Mouse (Mus musculus): ENCODE results near the gene Ctnna3.

Gene Ctnna3

GRCm38 (mm10) chr10:63908878-63909277 is 479.0 kb downstream of the Ctnna3 start:
- DNase-seq (ENCODE audit: low read depth, low spot score): no peak

DNA sequence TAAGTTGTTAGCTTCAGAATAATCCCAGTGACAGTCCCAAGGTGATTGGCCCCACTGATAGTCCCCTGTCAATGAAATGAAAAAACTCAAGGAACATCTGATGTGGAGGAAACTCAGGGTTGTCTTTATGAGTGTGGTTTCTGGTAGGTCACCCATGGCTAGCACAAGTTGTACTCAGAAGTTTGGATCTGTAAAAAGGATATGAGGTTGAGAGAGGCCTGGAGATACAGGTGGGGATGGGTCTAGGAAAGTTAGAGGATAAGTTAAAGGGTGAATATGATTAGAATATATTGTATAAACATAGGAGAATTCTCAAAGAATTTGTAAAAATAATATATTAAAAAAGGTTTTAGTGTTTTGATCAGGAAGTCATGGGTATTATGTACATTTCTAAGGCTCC is 497.4 kb downstream of the Ctnna3 start, which contains the start of gene Gm10118:
TSS of gene Gm10118 (minus strand) at position 101 of the 400 bp plus-strand sequence.
- no peak for DNase-seq (ENCODE audit: low read depth, low spot score)

- DNase-seq (ENCODE audit: low read depth, low spot score): no peak
Measured at GRCm38 (mm10) chr10:63933946-63934345, 504.0 kb downstream of the Ctnna3 start.

DNA sequence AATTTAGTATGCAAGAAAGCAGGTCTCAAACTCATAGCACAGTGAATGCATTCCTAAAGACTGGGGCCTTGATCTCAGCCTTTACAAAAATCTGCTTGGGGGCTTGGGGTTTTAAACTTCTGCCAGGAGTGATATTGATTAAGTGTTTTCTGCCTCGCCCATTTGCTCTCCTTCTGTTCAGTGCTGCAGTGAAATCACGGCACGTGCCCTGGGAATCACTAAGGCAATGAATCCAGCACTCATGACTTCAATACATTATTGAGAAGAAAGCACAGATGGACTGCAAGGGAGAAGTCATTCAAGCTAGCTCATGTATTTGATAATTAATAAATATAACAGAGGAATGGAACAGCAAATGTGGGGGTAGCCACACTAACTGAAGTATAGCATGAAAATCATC is 515.6 kb downstream of the Ctnna3 start:
- peak; percentile 44 for DNase-seq (ENCODE audit: low read depth, low spot score)

DNA sequence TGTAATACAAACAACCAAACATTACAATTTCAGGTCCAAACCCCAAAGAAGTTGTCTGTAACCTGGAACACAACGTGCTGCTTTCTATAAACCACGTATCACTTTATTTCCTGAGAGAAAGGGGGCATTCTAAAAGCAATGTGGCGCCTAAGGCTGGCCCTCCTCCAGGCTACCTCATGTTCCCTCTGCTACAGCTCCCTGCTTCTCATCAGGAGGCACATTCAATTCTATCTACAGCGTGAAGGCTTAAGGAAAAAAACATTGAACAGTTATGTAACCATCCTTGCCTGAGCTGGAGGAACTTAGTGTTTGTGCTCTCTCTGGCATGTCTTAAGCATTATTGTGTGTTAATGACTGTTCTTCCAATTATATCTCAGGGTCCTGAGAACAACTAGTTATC is 517.4 kb downstream of the Ctnna3 start:
- DNase-seq (ENCODE audit: low read depth, low spot score): no peak

- DNase-seq (ENCODE audit: low read depth, low spot score): no peak
Measured at GRCm38 (mm10) chr10:63950867-63951266, 521.0 kb downstream of the Ctnna3 start.

GRCm38 (mm10) chr10:63951481-63951880 is 521.6 kb downstream of the Ctnna3 start:
- no peak for DNase-seq (ENCODE audit: low read depth, low spot score)

DNA sequence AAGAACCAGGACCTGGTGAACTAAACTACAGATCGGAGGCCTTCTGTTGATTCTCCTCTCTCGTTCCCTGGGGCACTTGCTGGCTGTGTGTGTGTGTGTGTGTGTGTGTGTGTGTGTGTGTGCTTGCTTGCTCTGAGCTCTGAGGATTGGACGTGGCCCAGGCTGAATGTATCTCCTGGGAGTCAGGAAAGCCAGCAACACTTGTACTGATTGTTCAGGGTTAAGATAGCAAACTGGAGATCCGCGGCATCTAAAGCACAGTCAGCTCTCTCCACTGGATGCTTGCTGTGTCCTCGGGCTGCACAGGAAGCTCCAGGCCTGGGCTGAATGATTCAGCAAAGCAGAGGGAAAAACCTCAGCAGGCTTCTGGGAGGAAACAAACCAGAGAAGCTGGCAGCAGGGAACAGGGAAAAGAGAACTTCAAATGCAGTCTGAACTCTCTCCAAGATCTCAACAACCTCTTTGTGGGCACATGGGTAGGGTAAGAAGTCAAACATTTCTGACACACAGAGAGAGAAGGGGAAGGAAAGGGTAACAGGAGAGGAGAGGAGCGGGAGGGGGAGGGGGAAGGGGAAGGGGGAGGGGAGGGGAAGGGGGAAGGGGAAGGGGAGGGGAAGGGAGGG is 524.5 kb downstream of the Ctnna3 start:
- peak; percentile 20 for DNase-seq (ENCODE audit: low read depth, low spot score)

DNA sequence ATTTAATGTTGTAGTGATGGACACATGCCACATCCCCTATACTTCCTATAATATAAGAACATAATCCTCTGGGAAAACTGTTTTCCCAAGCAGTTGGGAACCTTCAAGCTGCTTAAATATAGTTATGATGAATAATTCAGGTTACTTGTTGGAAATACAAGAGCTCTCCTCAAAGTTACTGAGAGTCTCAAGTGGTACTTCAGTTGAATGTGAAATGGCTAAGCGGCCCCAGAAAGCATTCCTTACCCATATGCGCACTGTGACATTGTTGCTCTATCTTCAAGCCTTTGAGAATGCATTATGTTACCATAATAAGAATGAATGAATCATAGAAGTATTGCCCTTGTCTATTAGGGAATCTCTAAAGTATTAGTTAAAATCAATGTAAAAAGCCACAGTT is 542.4 kb downstream of the Ctnna3 start:
- DNase-seq (ENCODE audit: low read depth, low spot score): no peak

DNA sequence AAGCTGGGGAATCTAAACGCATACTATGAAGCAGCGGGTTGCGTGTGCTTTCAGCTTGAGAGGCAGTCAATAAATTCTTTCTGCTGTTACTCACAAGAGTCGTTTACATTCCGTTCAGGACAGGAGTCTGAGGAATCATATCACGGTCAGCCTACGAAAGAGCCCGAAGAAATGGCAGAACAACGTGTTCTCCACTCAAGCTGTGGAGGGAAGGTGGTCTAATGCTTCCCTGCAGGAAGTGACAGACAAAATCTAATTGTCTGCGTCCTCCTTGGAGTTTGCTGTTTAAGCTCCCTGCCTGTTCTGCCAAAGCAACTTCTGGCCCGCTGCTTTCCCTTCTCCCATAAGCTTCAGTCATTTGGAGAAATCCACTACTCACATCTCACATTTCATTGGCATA is 548.2 kb downstream of the Ctnna3 start:
- peak; percentile 4 for DNase-seq (ENCODE audit: low read depth, low spot score)

DNA sequence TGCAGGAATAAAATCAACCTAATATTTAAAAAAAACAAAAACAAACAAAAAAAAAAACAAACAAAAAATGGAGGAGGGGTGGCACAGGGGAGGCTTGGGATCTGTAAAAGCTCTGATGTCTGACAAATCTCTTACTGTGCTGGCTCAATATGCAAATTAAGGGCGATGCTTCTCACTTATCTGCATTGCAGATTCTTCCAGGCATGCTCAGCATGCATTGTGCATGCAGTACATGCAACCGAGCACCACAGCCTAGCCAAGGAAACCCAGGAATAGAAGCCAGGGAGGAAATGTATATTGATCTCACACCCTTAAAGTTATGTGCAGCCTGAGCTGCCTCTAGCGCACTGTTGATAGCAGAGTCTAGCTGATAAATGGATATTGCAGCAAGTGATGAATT is 548.6 kb downstream of the Ctnna3 start:
- DNase-seq (ENCODE audit: low read depth, low spot score): peak; percentile 11

DNA sequence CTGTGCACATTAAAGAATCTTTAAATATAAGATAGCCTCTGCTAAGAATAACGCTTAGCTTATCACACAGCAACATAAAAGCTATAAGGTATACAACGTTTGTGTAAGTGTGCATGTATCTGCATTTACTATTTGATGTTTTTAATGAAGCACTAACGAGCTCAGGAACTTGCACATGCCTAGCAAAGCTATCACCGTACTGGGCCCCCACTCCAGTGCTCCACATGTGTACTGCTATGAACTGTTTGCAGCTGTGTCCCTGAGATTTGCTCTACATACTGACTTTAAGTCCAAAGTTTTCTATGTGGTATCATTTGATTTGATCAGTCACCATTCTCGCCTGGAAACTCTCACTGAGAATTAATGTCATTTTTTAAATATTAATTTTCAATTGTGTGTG is 549.1 kb downstream of the Ctnna3 start:
- DNase-seq (ENCODE audit: low read depth, low spot score): no peak

DNA sequence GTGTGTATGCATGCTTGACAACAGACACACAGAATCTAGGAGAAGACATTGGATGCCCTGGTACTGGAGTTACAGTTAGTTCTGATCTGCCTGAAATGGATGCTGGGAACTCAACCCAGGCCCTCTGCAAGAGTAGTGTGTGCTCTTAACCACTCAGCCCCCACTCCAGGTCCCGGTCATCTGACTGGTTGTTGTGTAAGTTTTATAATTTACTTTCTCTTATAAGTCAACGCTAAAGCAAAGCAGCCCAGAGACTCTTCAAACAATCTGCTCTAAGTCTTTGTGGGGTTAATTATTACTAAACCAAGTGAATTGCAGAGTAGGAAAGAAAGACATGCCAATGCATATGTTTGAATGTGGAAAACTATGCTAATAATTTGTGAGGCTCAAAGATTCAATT is 549.5 kb downstream of the Ctnna3 start:
- no peak for DNase-seq (ENCODE audit: low read depth, low spot score)

- DNase-seq (ENCODE audit: low read depth, low spot score): no peak
Measured at GRCm38 (mm10) chr10:63985576-63985975, 555.7 kb downstream of the Ctnna3 start.

DNA sequence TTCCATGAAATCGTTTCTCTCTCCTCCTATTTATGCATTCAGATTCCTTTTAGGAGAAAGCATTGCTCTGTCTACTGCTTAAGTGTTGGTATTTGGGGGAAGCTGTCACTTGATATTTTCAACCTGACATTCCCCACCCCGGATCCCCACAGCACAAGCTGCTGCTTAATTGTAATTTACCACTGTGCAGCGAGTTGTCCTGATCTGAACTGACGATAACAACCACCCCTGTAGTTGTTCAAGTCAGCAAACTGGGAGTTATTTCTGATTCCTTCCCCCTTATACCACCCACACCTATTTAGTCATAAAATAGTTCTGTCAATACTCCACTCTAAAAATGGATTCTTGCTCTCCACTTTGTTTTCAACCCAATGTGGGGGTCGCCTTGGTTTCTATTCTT is 564.4 kb downstream of the Ctnna3 start:
- no peak for DNase-seq (ENCODE audit: low read depth, low spot score)

DNA sequence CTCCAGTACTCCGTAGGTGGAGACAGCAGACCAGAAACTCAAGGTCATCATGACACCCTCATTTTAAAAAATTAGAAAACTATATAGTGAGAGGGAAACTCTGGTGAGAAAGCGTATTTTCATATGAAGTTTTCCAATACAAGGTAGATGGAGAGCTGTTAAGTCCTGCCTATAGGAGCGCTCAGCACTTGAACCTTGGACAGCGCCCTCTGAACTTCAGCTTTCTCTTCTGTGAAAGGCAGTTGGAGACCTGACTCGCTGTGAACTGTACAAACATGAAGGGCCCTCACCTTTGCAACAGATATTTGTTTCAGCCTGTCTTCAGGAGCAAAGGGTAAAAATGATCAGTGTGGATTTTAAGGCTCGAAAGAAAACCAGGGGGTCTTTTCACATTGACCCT is 571.6 kb downstream of the Ctnna3 start:
- peak; percentile 18 for DNase-seq (ENCODE audit: low read depth, low spot score)

DNA sequence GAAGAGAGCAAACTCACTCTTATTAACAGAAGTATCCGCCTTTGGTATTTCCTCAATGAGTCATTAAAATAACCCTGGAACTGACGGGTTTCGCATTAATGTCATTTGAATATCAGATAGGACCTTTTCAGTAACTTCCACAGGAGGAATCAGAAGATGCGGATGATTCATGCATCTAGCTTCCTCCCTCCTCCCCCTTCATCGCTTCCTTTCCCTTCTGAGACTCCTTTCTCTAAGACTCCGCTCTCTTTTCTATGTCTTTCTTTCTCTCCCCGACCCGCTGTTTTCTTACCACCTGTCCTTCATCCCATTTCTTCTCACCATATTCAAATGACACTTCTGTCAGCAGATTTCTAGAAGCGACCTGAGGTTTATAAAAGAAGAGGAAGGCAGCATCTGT is 572.1 kb downstream of the Ctnna3 start:
- no peak for DNase-seq (ENCODE audit: low read depth, low spot score)

- DNase-seq (ENCODE audit: low read depth, low spot score): no peak
Measured at GRCm38 (mm10) chr10:64020347-64020746, 590.4 kb downstream of the Ctnna3 start.

- DNase-seq (ENCODE audit: low read depth, low spot score): no peak
Measured at GRCm38 (mm10) chr10:64023340-64023739, 593.4 kb downstream of the Ctnna3 start.

DNA sequence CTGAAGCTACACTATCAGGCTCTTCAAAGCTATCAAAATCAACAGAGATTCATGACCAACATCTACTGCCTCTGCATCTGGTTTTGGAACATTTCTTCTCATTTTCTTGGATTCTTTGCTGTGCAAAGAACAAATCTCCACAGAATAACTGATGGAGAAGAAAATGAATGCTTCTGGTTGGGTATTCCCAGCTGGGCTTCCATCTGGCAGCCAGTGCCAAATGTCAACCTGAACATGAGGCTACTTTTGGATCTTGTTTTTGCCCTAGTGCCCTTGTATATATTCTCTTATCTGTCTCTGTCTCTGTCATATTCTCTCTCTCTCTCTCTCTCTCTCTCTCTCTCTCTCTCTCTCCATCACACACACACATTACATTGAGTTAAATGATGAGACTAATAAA is 601.0 kb downstream of the Ctnna3 start:
- no peak for DNase-seq (ENCODE audit: low read depth, low spot score)

DNA sequence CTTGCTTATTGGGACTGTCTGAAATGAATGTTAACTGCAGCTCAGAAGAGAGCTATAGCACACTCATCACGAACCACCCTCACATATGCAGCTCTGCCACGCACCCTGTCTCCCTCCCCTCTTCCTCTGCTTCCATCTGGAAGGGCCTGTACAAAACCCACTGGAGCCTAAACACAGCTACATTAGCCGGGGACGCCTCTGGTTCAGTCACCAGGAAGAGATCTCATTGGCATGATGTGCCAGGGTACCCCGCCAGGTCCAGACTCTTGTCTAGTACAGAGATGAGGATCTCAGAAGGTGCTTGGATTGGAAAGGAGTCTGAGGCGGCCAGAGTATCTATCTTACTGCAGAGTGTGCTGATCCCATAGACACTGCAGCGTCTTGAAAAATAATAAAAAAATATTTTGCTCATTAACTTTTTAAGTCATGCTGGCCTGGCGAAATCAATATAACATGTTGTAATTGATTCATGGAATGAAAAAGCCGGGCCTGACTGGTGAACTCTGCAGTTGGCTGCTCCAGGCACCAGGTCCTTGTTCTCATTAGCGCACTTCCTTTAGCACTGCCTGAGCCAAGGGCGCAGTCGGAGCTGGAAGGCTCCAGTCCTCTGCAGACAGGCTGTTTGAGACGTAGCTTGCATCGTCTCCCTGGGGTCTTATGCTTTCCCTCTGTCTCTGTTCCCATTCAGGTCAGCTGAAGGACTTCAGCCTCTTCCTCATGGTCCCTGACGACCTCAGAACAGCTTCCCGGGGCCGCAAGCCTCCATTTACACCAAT is 610.0 kb downstream of the Ctnna3 start:
- no peak for DNase-seq (ENCODE audit: low read depth, low spot score)

GRCm38 (mm10) chr10:64041218-64041617 is 611.3 kb downstream of the Ctnna3 start:
- DNase-seq (ENCODE audit: low read depth, low spot score): no peak

DNA sequence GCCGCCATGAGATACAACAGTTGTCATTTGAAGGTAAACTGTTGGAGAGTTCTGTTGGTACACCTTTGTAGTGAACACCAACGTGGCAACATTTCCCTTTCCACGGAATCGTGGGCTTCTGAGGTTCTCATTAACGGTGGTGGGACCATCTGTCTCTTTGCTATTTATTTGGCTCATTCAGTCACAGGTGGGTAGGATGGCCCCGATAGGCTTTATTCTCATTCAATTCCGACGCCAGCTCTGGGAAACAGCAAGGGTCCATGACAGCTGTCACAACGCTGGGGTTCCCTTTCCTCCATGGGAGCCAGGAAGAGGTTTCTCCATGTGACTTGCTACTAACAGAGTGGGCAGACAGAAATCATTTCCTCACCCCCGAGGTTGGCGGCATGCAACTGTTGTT is 612.0 kb downstream of the Ctnna3 start:
- DNase-seq (ENCODE audit: low read depth, low spot score): no peak

Measured in mesoderm, embryonic 11.5 days (tissue).